Mouse (Mus musculus) liver, embryonic 13.5 days (tissue): ENCODE measurements around the gene Col4a6. TPM values are rescaled to one million over a fixed set of nuclear protein-coding genes. Genes with fewer than 3 reads are reported as not detected.

Experiments used
- ATAC-seq: fragments of 200-750 bp; cut with Nextera tagmentation; 2 replicates; pipeline ENCODE4 v1.8.0; 2017; ENCODE audit warnings: low read depth, mild to moderate bottlenecking, moderate number of reproducible peaks, moderate library complexity
- DNase-seq: peaks from one replicate; pipeline ENCODE4 v3.0.0; 2022
- H3K27ac ChIP-seq: fragments of 300-500 bp; sonication (generic); 2 replicates; pipeline ENCODE4 v1.5.1; 2015; ENCODE audit warnings: moderate library complexity, mild to moderate bottlenecking, inconsistent platforms
- H3K27me3 ChIP-seq: fragments of 300-500 bp; sonication (generic); 2 replicates; pipeline ENCODE4 v1.6.1; 2015; ENCODE audit warnings: mild to moderate bottlenecking, inconsistent platforms
- H3K36me3 ChIP-seq: fragments of 300-500 bp; sonication (generic); 2 replicates; pipeline ENCODE4 v1.6.1; 2015; ENCODE audit warnings: mild to moderate bottlenecking, inconsistent platforms
- H3K4me1 ChIP-seq: fragments of 300-500 bp; sonication (generic); replicated peaks from 2 replicates; pipeline ENCODE4 v1.6.1; 2015; ENCODE audit warnings: inconsistent platforms
- H3K4me2 ChIP-seq: fragments of 300-500 bp; sonication (generic); 2 replicates; pipeline ENCODE4 v1.6.1; 2015; ENCODE audit warnings: inconsistent platforms, mild to moderate bottlenecking, moderate library complexity
- H3K4me3 ChIP-seq: fragments of 300-500 bp; sonication (generic); replicated peaks from 2 replicates; pipeline ENCODE4 v1.5.1; 2015; ENCODE audit warnings: mild to moderate bottlenecking, inconsistent platforms
- H3K9ac ChIP-seq: fragments of 300-500 bp; sonication (generic); 2 replicates; pipeline ENCODE4 v1.6.1; 2015; ENCODE audit warnings: mild to moderate bottlenecking, inconsistent platforms
- H3K9me3 ChIP-seq: fragments of 300-500 bp; sonication (generic); replicated peaks from 2 replicates; pipeline ENCODE4 v1.6.1; 2016; ENCODE audit warnings: inconsistent platforms
- WGBS: fragments of 180-500 bp; shearing (Covaris S2); methylation state at CpG from one replicate; pipeline ENCODE4 v1.1.7; 2015; ENCODE audit not compliant: insufficient replicate concordance; 5-methylcytosine and 5-hydroxymethylcytosine counted together
- polyA plus RNA-seq: library from polyadenylated mRNA; unstranded; fragments of >200 nt; fragmentation: Nextera tagmentation; extraction: Ambion mirVana; gene quantifications from 2 replicates; pipeline ENCODE4 v1.2.1, GENCODE M21; 2015

The Col4a6 gene
- polyA plus RNA-seq, 1 experiment from 2014 or later, result 0.20 TPM

DNA sequence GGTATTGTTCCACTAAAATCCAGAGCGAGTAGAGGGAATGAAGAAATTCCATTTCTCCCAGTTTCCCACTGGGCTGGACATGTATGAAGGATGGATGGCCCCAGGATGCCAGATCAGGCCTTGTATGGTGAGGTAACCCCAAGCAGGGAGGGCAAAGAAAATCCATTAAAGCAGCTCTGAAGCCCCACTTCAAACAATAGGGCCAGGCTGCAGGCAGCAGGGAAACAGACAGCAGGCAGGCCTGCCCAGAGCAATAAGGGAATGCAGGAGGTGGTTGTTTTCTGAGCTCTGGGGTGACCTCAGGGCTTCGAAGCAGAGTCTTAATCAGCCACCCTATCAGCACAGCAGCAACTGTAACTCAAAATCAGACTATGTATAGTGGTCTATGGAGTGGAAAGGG lies 89.2 kb downstream of the Col4a6 start:
- no peak overlapping the region for H3K9ac ChIP-seq
- H3K36me3 ChIP-seq, result no peaks in the 10 kb centered on the region
- H3K4me3 ChIP-seq, result no peak overlapping the region
- WGBS, result 25% methylated on average over 2 of the region's 2 CpGs
- DNase-seq (no peak), ATAC-seq (no peak)
- no peaks in the 10 kb centered on the region; the same call in 1 of the 2 replicates for H3K27me3 ChIP-seq
- H3K9me3 ChIP-seq, result no peaks in the 10 kb centered on the region
- H3K4me1 ChIP-seq, result no peaks in the 10 kb centered on the region
- no peak overlapping the region for H3K4me2 ChIP-seq
- H3K27ac ChIP-seq, result no peak overlapping the region

GRCm38 (mm10) chrX:141370276-141370675 lies 103.6 kb downstream of the Col4a6 start:
- DNase-seq, result no peak
- 53% methylated on average over 1 of the region's 1 CpGs for WGBS

DNA sequence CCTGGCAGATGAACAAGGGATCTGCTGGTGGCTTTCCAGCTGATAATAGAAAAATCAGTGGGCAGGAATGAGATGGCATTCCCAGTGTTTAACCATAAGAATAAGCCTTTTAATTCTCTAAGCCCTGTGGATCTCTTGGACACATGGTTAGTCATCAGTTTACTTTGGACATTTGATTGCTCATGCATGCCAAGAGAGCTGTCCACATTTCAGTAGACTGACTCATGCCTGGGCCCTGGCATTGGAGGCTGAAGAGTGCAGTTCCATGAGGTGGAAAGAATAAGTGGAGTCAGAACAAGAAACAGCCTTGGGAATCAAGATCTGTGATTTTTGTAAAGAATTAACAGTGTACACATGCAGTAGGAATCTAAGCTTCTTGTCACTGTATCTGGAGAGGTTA lies 110.5 kb downstream of the Col4a6 start:
- Histone ChIP-seq H3K4me3 (no peak overlapping the region), H3K4me1 (no peaks in the 10 kb centered on the region), H3K9ac (no peak overlapping the region), H3K27ac (no peak overlapping the region), H3K36me3 (no peaks in the 10 kb centered on the region), H3K9me3 (no peaks in the 10 kb centered on the region), H3K27me3 (no peaks in the 10 kb centered on the region), H3K4me2 (no peak overlapping the region)
- ATAC-seq (no peak), DNase-seq (no peak)

More at GRCm38 (mm10) chrX:141370276-141370675, 103.6 kb downstream of the Col4a6 start:
- ATAC-seq, result no peak
- H3K9me3 ChIP-seq, result no peaks in the 10 kb centered on the region
- H3K4me3 ChIP-seq, result no peak overlapping the region
- no peaks in the 10 kb centered on the region for H3K4me1 ChIP-seq
- H3K9ac ChIP-seq, result no peak overlapping the region
- no peaks in the 10 kb centered on the region for H3K36me3 ChIP-seq
- H3K4me2 ChIP-seq, result no peak overlapping the region
- H3K27ac ChIP-seq, result no peak overlapping the region
- no peaks in the 10 kb centered on the region for H3K27me3 ChIP-seq

DNA sequence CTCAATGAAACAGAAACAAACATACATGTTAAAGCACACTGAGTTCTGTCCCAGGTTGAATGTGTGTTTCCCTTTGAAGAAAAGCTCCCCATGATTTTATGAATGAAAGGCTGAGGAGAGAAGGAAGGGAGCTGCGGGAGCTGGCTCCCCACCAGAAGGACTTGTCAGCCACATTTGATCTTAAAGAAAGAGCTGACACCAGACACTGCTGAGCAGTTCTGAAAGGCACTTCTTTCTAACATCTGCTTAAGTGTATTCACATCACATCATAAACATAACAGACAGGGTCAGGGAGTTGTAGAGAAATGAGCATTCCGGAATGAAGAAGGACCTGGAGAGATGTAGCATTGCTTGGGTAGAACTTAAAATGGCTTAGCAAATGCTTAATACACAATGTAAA lies 132.5 kb downstream of the Col4a6 start:
- Histone ChIP-seq H3K9me3 (no peaks in the 10 kb centered on the region), H3K4me1 (no peaks in the 10 kb centered on the region), H3K27me3 (no peaks in the 10 kb centered on the region), H3K27ac (no peak overlapping the region), H3K36me3 (no peaks in the 10 kb centered on the region), H3K4me2 (no peak overlapping the region), H3K9ac (no peak overlapping the region), H3K4me3 (no peak overlapping the region)
- ATAC-seq (no peak), DNase-seq (no peak)
- WGBS, result 59% methylated on average over 2 of the region's 2 CpGs

DNA sequence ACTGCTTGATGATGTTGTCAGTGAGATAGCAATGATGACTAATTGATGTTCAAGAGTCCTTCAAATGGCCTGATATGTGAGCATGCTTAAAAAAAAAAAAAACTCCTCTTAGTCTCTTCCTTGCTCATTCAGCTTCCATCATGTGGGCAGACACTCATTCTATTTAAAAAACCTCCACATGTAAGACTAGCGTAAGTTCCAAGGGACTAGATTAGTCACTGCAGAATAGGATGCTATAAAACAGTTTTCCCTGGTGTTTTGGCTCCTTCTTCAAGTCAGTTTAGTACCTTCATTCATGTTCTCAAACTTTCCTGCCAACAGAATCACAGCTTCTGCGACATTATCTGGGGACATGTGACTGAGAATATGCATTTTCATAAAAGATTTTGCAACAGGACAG lies 145.8 kb downstream of the Col4a6 start:
- DNase-seq, result no peak
- Histone ChIP-seq H3K4me1 (no peaks in the 10 kb centered on the region), H3K36me3 (no peaks in the 10 kb centered on the region), H3K27ac (no peak overlapping the region), H3K4me3 (no peak overlapping the region), H3K9ac (no peak overlapping the region), H3K9me3 (no peaks in the 10 kb centered on the region), H3K4me2 (no peak overlapping the region), H3K27me3 (no peaks in the 10 kb centered on the region)
- no peak for ATAC-seq
- WGBS, result 65% methylated on average over 2 of the region's 2 CpGs

- Histone ChIP-seq H3K36me3 (no peaks in the 10 kb centered on the region), H3K4me3 (no peak overlapping the region), H3K9ac (no peak overlapping the region), H3K27ac (no peak overlapping the region), H3K27me3 (no peaks in the 10 kb centered on the region), H3K4me2 (no peak overlapping the region), H3K4me1 (no peaks in the 10 kb centered on the region), H3K9me3 (no peaks in the 10 kb centered on the region)
- 54% methylated on average over 3 of the region's 3 CpGs for WGBS
- no peak for DNase-seq
- ATAC-seq, result no peak
These were observed 149.7 kb downstream of the Col4a6 start for GRCm38 (mm10) chrX:141324201-141324600.

- Histone ChIP-seq H3K9ac (no peak overlapping the region), H3K36me3 (no peaks in the 10 kb centered on the region), H3K27me3 (no peaks in the 10 kb centered on the region), H3K4me2 (no peak overlapping the region), H3K27ac (no peak overlapping the region), H3K9me3 (no peaks in the 10 kb centered on the region), H3K4me1 (no peaks in the 10 kb centered on the region), H3K4me3 (no peak overlapping the region)
- no peak for ATAC-seq
- 50% methylated on average over 1 of the region's 1 CpGs for WGBS
- no peak for DNase-seq
These were observed 157.7 kb downstream of the Col4a6 start for GRCm38 (mm10) chrX:141316217-141316616.

- Histone ChIP-seq H3K27ac (no peak overlapping the region), H3K4me3 (no peak overlapping the region), H3K27me3 (no peaks in the 10 kb centered on the region), H3K4me2 (no peak overlapping the region), H3K4me1 (no peaks in the 10 kb centered on the region), H3K9me3 (no peaks in the 10 kb centered on the region), H3K9ac (no peak overlapping the region), H3K36me3 (no peaks in the 10 kb centered on the region)
- no peak for DNase-seq
- ATAC-seq, result no peak
- whole genome bisulfite sequencing, result 35% methylated on average over 3 of the region's 3 CpGs
These were observed 158.1 kb downstream of the Col4a6 start for GRCm38 (mm10) chrX:141315795-141316194.

DNA sequence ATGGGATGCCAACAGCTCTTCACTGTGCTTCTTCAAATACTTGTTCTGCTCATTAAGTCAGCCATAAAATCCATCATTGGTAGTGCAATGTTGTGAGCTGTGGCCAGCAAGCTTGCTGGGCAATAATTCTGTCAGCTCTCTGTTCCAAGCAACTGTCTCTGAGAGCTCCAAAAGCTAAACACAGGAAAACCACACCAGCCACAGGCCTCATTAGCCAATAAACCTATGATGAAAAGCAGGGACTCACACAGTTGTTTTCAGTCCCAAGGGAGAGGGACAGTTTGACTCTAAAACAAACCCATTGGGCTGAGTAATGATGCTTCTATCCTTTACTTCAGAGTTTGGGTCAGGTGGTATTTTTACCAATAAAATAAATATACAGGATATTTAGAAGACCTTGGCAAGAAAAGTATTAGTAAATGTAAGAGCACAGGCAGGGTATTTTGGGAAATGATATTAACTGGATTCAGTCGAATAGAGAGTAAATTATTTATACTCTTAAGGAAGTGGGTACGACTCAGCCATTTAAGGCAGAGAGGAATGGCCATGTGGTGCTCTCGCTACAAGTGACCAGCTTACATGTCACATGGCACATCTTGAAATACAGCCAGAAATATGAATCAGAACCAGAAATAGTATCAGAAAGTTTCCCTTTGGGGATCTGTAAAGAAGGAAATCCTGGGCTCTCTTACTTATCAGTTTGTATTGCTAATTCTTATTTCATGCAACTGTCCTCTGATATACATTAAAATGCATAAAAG lies 181.0 kb downstream of the Col4a6 start:
- no peaks in the 10 kb centered on the region for H3K4me1 ChIP-seq
- ATAC-seq, result no peak
- 35% methylated on average over 3 of the region's 3 CpGs for WGBS
- H3K36me3 ChIP-seq, result no peaks in the 10 kb centered on the region
- H3K9me3 ChIP-seq, result no peaks in the 10 kb centered on the region
- H3K4me3 ChIP-seq, result no peak overlapping the region
- no peaks in the 10 kb centered on the region for H3K27me3 ChIP-seq
- DNase-seq, result no peak
- H3K4me2 ChIP-seq, result no peak overlapping the region
- no peak overlapping the region for H3K27ac ChIP-seq
- no peak overlapping the region for H3K9ac ChIP-seq

GRCm38 (mm10) chrX:141276397-141276796 lies 197.5 kb downstream of the Col4a6 start:
- DNase-seq, result no peak
- no peak for ATAC-seq
- no peaks in the 10 kb centered on the region for H3K4me1 ChIP-seq
- H3K36me3 ChIP-seq, result no peaks in the 10 kb centered on the region
- no peak overlapping the region for H3K4me3 ChIP-seq
- H3K27ac ChIP-seq, result no peak overlapping the region
- no peaks in the 10 kb centered on the region for H3K9me3 ChIP-seq
- H3K27me3 ChIP-seq, result no peaks in the 10 kb centered on the region
- 72% methylated on average over 2 of the region's 2 CpGs for WGBS
- no peak overlapping the region for H3K4me2 ChIP-seq
- H3K9ac ChIP-seq, result no peak overlapping the region

- no peak overlapping the region for H3K9ac ChIP-seq
- 56% methylated on average over 1 of the region's 1 CpGs for WGBS
- no peak for ATAC-seq
- H3K36me3 ChIP-seq, result no peaks in the 10 kb centered on the region
- no peak for DNase-seq
- no peak overlapping the region for H3K27ac ChIP-seq
- no peaks in the 10 kb centered on the region for H3K9me3 ChIP-seq
- H3K4me1 ChIP-seq, result no peaks in the 10 kb centered on the region
- peaks cover 4% of the 10 kb centered on the region; the same call in 1 of the 2 replicates for H3K27me3 ChIP-seq
- H3K4me2 ChIP-seq, result no peak overlapping the region
- no peak overlapping the region for H3K4me3 ChIP-seq
These were observed 207.9 kb downstream of the Col4a6 start for GRCm38 (mm10) chrX:141265986-141266385.

DNA sequence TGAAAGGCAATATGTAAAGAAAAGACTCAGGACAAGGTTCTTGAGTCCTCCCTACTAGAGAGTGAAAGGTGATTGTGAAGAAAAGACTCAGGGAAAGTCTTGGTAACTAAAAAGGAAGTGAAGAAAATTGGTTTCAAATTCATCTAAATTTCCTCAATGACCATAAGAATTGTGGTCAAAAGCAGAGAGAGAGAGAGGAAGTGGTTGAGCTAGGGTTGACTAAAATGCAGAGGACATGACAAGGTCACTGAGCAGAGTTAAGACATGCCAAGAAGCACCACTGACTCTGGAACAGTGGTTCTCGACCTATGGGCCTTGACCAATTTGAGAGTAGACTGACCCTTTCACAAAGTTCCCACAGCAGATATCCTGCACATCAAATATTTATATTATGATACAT lies 224.2 kb downstream of the Col4a6 start:
- DNase-seq, result no peak
- Histone ChIP-seq H3K4me3 (no peak overlapping the region), H3K27me3 (0 out of 2 replicates have a peak, but pooled peaks cover 4% of the 10 kb centered on the region), H3K27ac (no peak overlapping the region), H3K4me2 (no peak overlapping the region), H3K4me1 (no peaks in the 10 kb centered on the region), H3K9me3 (no peaks in the 10 kb centered on the region), H3K36me3 (no peaks in the 10 kb centered on the region), H3K9ac (no peak overlapping the region)
- WGBS, result 21% methylated on average over 1 of the region's 1 CpGs
- ATAC-seq, result no peak
